Mouse (Mus musculus) olfactory bulb, adult 2 months (tissue): ENCODE measurements at regions not wholly inside any gene's neighbourhood (a gene's known extent, or its start where the extent isn't known, plus 50 kb on each side); places are given as distances from the start of the nearest gene placed in this dataset.
"Not testable (repeated sequence)": the region's sequence is repeated elsewhere in the genome, so short reads cannot be mapped to it uniquely, and the experiment has no call there.

ENCODE experiments used
- H3K27ac ChIP-seq: fragments of 200-500 bp; 2 replicates; pipeline ENCODE4 v1.5.1; 2012; ENCODE audit warnings: low read depth, low read length; ENCODE audit not compliant: insufficient read depth
- H3K4me1 ChIP-seq: fragments of 200-500 bp; 2 replicates; pipeline ENCODE4 v1.6.1; 2012; ENCODE audit warnings: low read length; ENCODE audit not compliant: control insufficient read depth, insufficient read depth
- H3K4me3 ChIP-seq: fragments of 200-500 bp; 2 replicates; pipeline ENCODE4 v1.5.1; 2012; ENCODE audit warnings: mild to moderate bottlenecking, low read depth, low read length, moderate library complexity; ENCODE audit not compliant: insufficient read depth
- CTCF ChIP-seq: fragments of 200-500 bp; IDR thresholded peaks from 2 replicates; pipeline ENCODE4 v1.5.1; 2012; ENCODE audit warnings: low read depth, mild to moderate bottlenecking, low read length, moderate library complexity; ENCODE audit not compliant: insufficient read depth
- POLR2A ChIP-seq: fragments of 200-500 bp; IDR thresholded peaks from 2 replicates; pipeline ENCODE4 v1.6.1; 2012; ENCODE audit warnings: mild to moderate bottlenecking, low read depth, low read length, moderate library complexity; ENCODE audit not compliant: insufficient read depth
- WGBS: fragments of 180-500 bp; shearing (Covaris S2); methylation state at CpG from one replicate; pipeline ENCODE4 v1.1.7; 2018; 5-methylcytosine and 5-hydroxymethylcytosine counted together

- TF ChIP-seq CTCF (no peak), POLR2A (no peak)
- Histone ChIP-seq H3K4me3 (no peak overlapping the region), H3K4me1 (no peaks in the 10 kb centered on the region; the same call in 1 of the 2 replicates), H3K27ac (no peak overlapping the region)
- 77% methylated on average over 3 of the region's 3 CpGs for WGBS
These were observed 169.9 kb downstream of the Bcl2l11 start for GRCm38 (mm10) chr2:128295726-128296234.

- WGBS, result 89% methylated on average over 5 of the region's 5 CpGs
- not testable (repeated sequence) for H3K27ac ChIP-seq, H3K4me1 ChIP-seq, H3K4me3 ChIP-seq
These were observed 170.6 kb downstream of the Bcl2l11 start for GRCm38 (mm10) chr2:128296423-128296822.

- 80% methylated on average over 5 of the region's 5 CpGs for WGBS
These were observed 171.1 kb downstream of the Bcl2l11 start for GRCm38 (mm10) chr2:128296897-128297296.

GRCm38 (mm10) chr2:128297821-128298220 is 172.0 kb downstream of the Bcl2l11 start:
- TF ChIP-seq POLR2A (no peak), CTCF (no peak)
- Histone ChIP-seq H3K27ac (no peak overlapping the region), H3K4me3 (no peak overlapping the region), H3K4me1 (no peaks in the 10 kb centered on the region; the same call in 1 of the 2 replicates)
- 76% methylated on average over 5 of the region's 5 CpGs for WGBS

More at GRCm38 (mm10) chr2:128296897-128297296, 171.1 kb downstream of the Bcl2l11 start:
- no peak for TF ChIP-seq CTCF
- no peak for TF ChIP-seq POLR2A
- H3K4me3 ChIP-seq, result no peak overlapping the region
- no peak overlapping the region for H3K27ac ChIP-seq
- no peaks in the 10 kb centered on the region; the same call in 1 of the 2 replicates for H3K4me1 ChIP-seq

- Histone ChIP-seq H3K4me3 (no peak overlapping the region), H3K27ac (no peak overlapping the region), H3K4me1 (no peaks in the 10 kb centered on the region; the same call in 1 of the 2 replicates)
- WGBS, result 86% methylated on average over 8 of the region's 8 CpGs
- no peak for TF ChIP-seq CTCF
- TF ChIP-seq POLR2A, result no peak
These were observed 173.2 kb downstream of the Bcl2l11 start for GRCm38 (mm10) chr2:128298996-128299395.

GRCm38 (mm10) chr2:128301709-128302108 is 175.9 kb downstream of the Bcl2l11 start:
- no peak overlapping the region for H3K4me3 ChIP-seq
- no peak overlapping the region for H3K27ac ChIP-seq
- WGBS, result 75% methylated on average over 8 of the region's 8 CpGs
- peaks cover 4% of the 10 kb centered on the region for H3K4me1 ChIP-seq
- no peak for TF ChIP-seq POLR2A
- no peak for TF ChIP-seq CTCF

GRCm38 (mm10) chr2:128304063-128304712 is 178.3 kb downstream of the Bcl2l11 start:
- no peak overlapping the region for H3K4me3 ChIP-seq
- peaks cover 4% of the 10 kb centered on the region for H3K4me1 ChIP-seq
- TF ChIP-seq POLR2A (no peak), CTCF (no peak)
- H3K27ac ChIP-seq, result no peak overlapping the region
- 29% methylated on average over 12 of the region's 12 CpGs for WGBS

GRCm38 (mm10) chr2:128306693-128307092 is 180.9 kb downstream of the Bcl2l11 start:
- no peak for TF ChIP-seq POLR2A
- no peak for TF ChIP-seq CTCF
- Histone ChIP-seq H3K4me1 (peaks cover 9% of the 10 kb centered on the region), H3K4me3 (no peak overlapping the region), H3K27ac (no peak overlapping the region)
- 85% methylated on average over 6 of the region's 6 CpGs for WGBS

GRCm38 (mm10) chr2:128309541-128310030 is 183.7 kb downstream of the Bcl2l11 start:
- Histone ChIP-seq H3K27ac (no peak overlapping the region), H3K4me3 (no peak overlapping the region), H3K4me1 (peaks cover 17% of the 10 kb centered on the region)
- 40% methylated on average over 10 of the region's 10 CpGs for WGBS
- no peak for TF ChIP-seq POLR2A
- TF ChIP-seq CTCF, result no peak
